Mouse (Mus musculus) liver, embryonic 11.5 days (tissue): ENCODE measurements around the gene Rai1. TPM values are rescaled to one million over a fixed set of nuclear protein-coding genes. Genes with fewer than 3 reads are reported as not detected.
A peak's percentile ranks its signal among the peaks of the same experiment; 100 is the strongest.

Source experiments
- ATAC-seq: fragments of 200-750 bp; cut with Nextera tagmentation; replicated peaks from 2 replicates; pipeline ENCODE4 v1.8.0; 2017; ENCODE audit warnings: moderate number of reproducible peaks, mild to moderate bottlenecking, moderate TSS enrichment, moderate library complexity; ENCODE audit not compliant: low FRiP score
- DNase-seq: peaks from one replicate; pipeline ENCODE4 v3.0.0-alpha.2; 2017; ENCODE audit warnings: low spot score
- H3K27ac ChIP-seq: fragments of 300-500 bp; sonication (generic); 2 replicates; pipeline ENCODE4 v1.5.1; 2014; ENCODE audit warnings: mild to moderate bottlenecking, low read depth, low read length, control low read depth
- H3K27me3 ChIP-seq: fragments of 300-500 bp; sonication (generic); replicated peaks from 2 replicates; pipeline ENCODE4 v1.6.1; 2014; ENCODE audit warnings: low read length, mixed read lengths; ENCODE audit not compliant: control insufficient read depth, insufficient read depth
- H3K36me3 ChIP-seq: fragments of 300-500 bp; sonication (generic); 2 replicates; pipeline ENCODE4 v1.6.1; 2014; ENCODE audit warnings: mild to moderate bottlenecking, low read length, moderate library complexity, mixed read lengths; ENCODE audit not compliant: control insufficient read depth, insufficient read depth
- H3K4me1 ChIP-seq: fragments of 300-500 bp; sonication (generic); replicated peaks from 2 replicates; pipeline ENCODE4 v1.6.1; 2014; ENCODE audit warnings: low read length, mixed read lengths; ENCODE audit not compliant: control insufficient read depth, insufficient read depth
- H3K4me2 ChIP-seq: fragments of 300-500 bp; sonication (generic); 2 replicates; pipeline ENCODE4 v1.6.1; 2014; ENCODE audit warnings: mild to moderate bottlenecking, control low read depth, moderate library complexity
- H3K4me3 ChIP-seq: fragments of 300-500 bp; sonication (generic); 2 replicates; pipeline ENCODE4 v1.5.1; 2014; ENCODE audit warnings: low read depth, low read length, control low read depth
- H3K9ac ChIP-seq: fragments of 300-500 bp; sonication (generic); 2 replicates; pipeline ENCODE4 v1.6.1; 2014; ENCODE audit warnings: low read depth, low read length, control low read depth
- H3K9me3 ChIP-seq: fragments of 300-500 bp; sonication (generic); 2 replicates; pipeline ENCODE4 v1.6.1; 2016; ENCODE audit warnings: low read length, inconsistent platforms, mixed read lengths; ENCODE audit not compliant: control insufficient read depth
- WGBS: fragments of 180-500 bp; shearing (Covaris S2); extraction: QIAGEN DNeasy Blood & Tissue Kit; methylation state at CpG from one replicate; pipeline ENCODE4 v1.1.7; 2014; 5-methylcytosine and 5-hydroxymethylcytosine counted together
- polyA plus RNA-seq: library from polyadenylated mRNA; unstranded; fragments of >200 nt; fragmentation: Nextera tagmentation; extraction: Ambion mirVana; gene quantifications from 2 replicates; pipeline ENCODE4 v1.2.1, GENCODE M21; 2014

Rai1 gene
- polyA plus RNA-seq, 1 experiment from 2014 or later, result 24.2 TPM

DNA sequence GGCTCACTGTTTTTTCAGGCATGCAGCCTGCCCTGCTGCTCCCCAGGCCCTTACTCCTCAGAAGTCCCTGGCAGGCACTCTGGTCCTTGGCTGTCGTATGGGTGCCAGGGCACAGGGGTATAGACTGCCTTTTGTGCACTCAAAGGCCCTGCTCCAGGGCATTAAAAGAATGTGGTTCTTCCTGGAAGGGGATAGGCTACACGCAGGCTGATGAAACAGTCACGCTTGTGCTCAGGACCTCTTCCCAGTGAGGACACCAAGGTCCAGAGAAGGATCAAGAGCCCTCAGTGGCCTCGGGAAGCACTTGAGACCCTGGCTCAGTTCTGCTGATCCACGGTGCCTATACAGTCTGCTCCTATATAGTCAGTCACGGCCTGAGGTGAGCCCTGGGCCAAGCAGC is 108.5 kb downstream of the Rai1 start:
- Histone ChIP-seq H3K27me3 (no peaks in the 10 kb centered on the region), H3K27ac (peak overlapping the region; percentile 55; the same call in 1 of the 2 replicates), H3K4me3 (no peak overlapping the region), H3K36me3 (peaks cover 7% of the 10 kb centered on the region), H3K4me1 (peaks cover 71% of the 10 kb centered on the region), H3K9me3 (no peaks in the 10 kb centered on the region), H3K9ac (peak overlapping the region; percentile 36; the same call in 1 of the 2 replicates), H3K4me2 (no peak overlapping the region)
- WGBS, result 80% methylated on average over 6 of the region's 6 CpGs
- ATAC-seq (no peak), DNase-seq (no peak)

DNA sequence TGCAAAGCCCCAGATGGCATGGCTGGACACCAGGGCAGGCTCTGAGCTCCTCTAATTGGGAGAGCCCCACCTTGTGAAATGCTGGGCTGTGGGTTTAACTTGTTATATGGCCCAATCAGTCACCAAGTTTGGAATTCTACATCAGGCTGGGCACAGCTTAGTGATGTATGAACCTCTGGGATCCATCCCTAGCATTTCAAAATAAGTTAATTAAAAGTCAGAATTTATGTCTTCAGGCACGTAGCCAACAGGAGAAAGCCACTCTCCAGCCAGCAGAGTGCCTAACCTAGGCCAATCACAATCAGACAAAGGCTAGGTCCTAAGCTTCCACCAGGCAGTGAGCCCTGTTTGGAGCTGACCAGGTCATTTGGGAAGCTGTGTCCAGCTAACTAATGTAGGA is 111.9 kb downstream of the Rai1 start:
- ATAC-seq (no peak), DNase-seq (no peak)
- WGBS, result 88% methylated on average over 1 of the region's 1 CpGs
- Histone ChIP-seq H3K9ac (peak overlapping the region; percentile 8; the same call in 1 of the 2 replicates), H3K4me3 (no peak overlapping the region), H3K27ac (peak overlapping the region; percentile 64; the same call in 1 of the 2 replicates), H3K36me3 (peaks cover 11% of the 10 kb centered on the region), H3K9me3 (no peaks in the 10 kb centered on the region), H3K4me2 (peak overlapping the region; percentile 34; the same call in 1 of the 2 replicates), H3K27me3 (no peaks in the 10 kb centered on the region), H3K4me1 (peaks cover 57% of the 10 kb centered on the region)

DNA sequence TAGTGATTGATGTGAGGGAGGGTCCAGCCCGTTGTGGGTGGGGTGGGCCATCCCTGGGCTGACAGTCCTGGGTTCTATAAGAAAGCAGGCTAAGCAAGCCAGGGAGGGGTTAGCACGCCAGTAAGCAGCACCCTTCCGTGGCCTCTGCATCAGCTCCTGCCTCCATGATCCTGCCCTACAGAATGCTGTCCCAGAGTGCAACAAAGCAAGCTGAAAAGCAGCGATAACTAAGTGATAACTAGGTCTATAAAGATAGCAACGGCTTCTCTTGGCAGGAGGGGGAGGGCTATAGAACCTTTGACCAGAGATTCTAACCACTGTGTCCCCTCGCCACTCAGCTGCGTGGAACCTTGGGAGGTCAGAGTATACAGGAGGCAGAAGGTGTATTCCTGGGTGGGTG is 112.7 kb downstream of the Rai1 start:
- H3K36me3 ChIP-seq, result peaks cover 11% of the 10 kb centered on the region
- DNase-seq (no peak), ATAC-seq (peak; percentile 66)

DNA sequence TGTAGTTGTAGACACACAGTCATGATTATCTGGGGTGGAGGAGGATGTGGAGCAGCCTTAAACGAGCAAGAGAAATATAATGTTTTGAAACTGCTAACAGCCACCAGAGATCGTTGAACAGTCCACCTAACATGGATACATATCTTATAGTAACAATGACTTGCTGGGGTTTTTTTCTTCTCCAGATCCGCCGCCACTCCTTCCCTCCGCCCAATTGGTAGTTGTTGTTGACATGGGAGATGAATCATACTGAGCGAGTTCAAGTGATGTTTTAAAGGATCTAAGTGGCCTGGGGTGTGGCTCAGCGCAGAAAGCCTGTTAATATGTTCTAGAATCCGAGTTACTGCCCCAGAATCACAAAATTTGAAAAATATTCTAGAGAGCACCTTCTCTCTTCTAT is 114.8 kb downstream of the Rai1 start:
- H3K4me2 ChIP-seq, result peak overlapping the region; percentile 65
- no peaks in the 10 kb centered on the region for H3K27me3 ChIP-seq
- no peak for DNase-seq
- H3K4me1 ChIP-seq, result peaks cover 52% of the 10 kb centered on the region
- H3K27ac ChIP-seq, result peak overlapping the region; percentile 73
- peak overlapping the region; percentile 89 for H3K9ac ChIP-seq
- 27% methylated on average over 8 of the region's 8 CpGs for WGBS
- no peak for ATAC-seq
- H3K4me3 ChIP-seq, result peak overlapping the region; percentile 76
- H3K9me3 ChIP-seq, result no peaks in the 10 kb centered on the region
- H3K36me3 ChIP-seq, result peaks cover 11% of the 10 kb centered on the region

More for the DNA sequence above, 112.7 kb downstream of the Rai1 start:
- Histone ChIP-seq H3K4me1 (peaks cover 55% of the 10 kb centered on the region), H3K9me3 (no peaks in the 10 kb centered on the region), H3K4me2 (peak overlapping the region; percentile 34), H3K9ac (no peak overlapping the region; the same call in 1 of the 2 replicates), H3K27ac (peak overlapping the region; percentile 64), H3K4me3 (no peak overlapping the region; the same call in 1 of the 2 replicates), H3K27me3 (no peaks in the 10 kb centered on the region)
- WGBS, result 62% methylated on average over 7 of the region's 7 CpGs

DNA sequence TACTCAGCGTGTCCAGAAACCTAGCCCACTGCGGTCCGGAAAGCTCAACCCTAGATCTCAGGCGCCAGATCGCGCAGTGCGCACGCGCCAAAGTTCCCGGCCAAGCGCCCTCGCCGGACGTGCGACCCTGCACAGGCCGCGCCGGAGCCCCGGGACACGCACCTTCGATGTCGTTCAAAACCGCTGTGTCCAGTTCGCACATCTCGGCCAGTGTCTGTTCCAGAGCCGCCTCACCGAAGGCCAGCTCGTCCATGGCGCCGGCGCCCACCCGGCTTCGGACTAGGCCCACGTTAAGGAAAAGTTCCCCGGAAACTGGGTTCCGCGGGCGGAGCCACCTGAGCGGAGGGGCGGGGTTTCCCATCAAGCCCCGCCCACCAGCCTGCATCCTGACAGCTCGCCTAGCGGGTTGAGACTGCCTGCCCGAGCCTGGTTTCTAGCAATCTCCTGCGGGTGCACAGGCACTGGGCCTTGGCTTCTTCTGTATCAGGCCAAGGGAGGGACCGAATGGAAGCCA is 115.5 kb downstream of the Rai1 start:
- H3K9me3 ChIP-seq, result no peaks in the 10 kb centered on the region
- peak; percentile 76 for ATAC-seq
- DNase-seq, result peak; percentile 98
- H3K9ac ChIP-seq, result peak overlapping the region; percentile 89
- peak overlapping the region; percentile 76 for H3K4me3 ChIP-seq
- under 1% methylated on average over 46 of the region's 46 CpGs for WGBS
- peak overlapping the region; percentile 65 for H3K4me2 ChIP-seq
- no peaks in the 10 kb centered on the region for H3K27me3 ChIP-seq
- peaks cover 11% of the 10 kb centered on the region for H3K36me3 ChIP-seq
- peak overlapping the region; percentile 73 for H3K27ac ChIP-seq
- peaks cover 55% of the 10 kb centered on the region for H3K4me1 ChIP-seq

DNA sequence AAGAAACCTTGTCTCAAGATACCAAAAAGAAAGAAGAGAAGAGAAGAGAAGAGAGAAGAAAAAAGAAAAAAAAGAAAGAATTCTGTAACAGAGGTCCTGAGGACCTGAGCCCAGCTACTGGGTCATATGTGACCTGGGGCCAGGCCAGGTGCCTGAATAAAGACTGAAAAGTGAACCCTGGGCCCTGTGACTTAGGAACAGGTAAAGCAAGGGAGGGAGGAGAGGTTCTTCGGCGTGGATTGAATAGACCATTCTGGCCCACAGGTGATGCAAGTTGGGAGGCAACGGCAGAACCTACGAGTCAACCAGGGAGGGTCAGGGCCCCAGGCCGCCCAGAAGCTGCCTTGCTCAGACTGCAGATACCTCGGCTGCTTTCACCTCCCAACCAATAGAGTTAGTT is 116.6 kb downstream of the Rai1 start:
- ATAC-seq, result no peak
- Histone ChIP-seq H3K9me3 (no peaks in the 10 kb centered on the region), H3K4me2 (peak overlapping the region; percentile 80), H3K27me3 (no peaks in the 10 kb centered on the region), H3K36me3 (peaks cover 11% of the 10 kb centered on the region), H3K27ac (0 out of 2 replicates have a peak overlapping the region, but pooled peaks have one; percentile 73), H3K4me3 (no peak overlapping the region), H3K4me1 (peaks cover 47% of the 10 kb centered on the region), H3K9ac (no peak overlapping the region)
- DNase-seq, result no peak
- 77% methylated on average over 6 of the region's 6 CpGs for WGBS

DNA sequence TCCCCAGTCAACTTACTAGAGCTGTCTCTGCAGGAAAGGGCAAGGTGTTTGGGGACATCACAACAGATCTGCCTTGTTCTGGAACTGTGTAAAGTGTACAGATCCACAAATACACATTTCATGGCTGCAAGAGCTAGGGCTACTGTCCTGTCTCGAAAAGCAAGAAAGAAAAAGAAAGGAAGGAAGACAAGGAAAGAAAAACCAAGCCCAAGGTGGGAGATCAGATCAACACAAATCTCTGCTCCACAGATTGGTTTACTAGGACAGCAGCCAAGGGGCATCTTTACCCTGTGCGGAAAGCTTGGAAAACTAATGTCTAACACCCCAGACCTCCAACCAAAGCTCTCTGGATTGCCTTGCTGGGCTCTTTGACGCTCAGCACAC is 117.3 kb downstream of the Rai1 start:
- Histone ChIP-seq H3K27me3 (no peaks in the 10 kb centered on the region), H3K4me2 (peak overlapping the region; percentile 80), H3K9ac (peak overlapping the region; percentile 58), H3K4me3 (peak overlapping the region; percentile 50), H3K9me3 (no peaks in the 10 kb centered on the region), H3K27ac (peak overlapping the region; percentile 89), H3K4me1 (peaks cover 41% of the 10 kb centered on the region), H3K36me3 (peaks cover 11% of the 10 kb centered on the region)
- no peak for ATAC-seq
- 48% methylated on average over 3 of the region's 3 CpGs for WGBS
- no peak for DNase-seq

DNA sequence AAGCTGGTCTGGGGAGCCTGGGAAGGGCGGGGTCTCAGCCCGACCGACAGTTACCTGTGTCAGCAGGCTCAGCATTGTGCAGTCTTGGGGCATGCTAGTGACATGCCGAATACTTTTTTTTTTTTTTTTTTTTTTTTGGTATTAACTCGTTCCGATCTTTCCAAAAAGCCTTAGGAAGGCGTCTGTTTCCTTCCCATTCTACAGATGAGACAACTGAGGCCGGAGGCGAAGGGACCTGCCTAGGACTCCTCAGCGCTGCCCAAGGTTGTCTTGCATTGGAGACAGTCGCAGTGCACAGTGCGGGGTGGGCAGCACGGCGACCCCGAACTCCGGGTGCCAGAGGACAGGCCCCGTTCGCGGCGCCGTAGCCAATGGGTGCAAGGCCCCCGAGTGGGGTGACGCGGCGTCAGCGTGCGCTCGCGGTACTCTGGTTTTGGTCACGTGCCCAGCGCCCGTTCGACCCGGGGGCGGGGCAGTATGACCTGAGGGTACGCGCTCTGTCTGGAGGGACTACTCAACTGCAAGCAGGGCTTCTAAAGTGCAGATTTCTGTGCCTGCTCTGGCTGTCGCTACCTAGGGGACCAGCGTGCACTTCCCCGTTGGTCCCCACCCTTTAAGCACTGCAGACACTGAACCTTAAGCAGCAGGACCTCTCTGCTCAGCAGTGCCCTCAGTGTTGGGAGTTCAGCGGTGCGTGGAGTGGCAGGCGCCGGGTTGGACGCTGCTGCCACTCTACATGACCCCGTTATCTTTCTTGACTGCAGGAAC is 117.8 kb downstream of the Rai1 start, which contains the start of gene Srebf1:
Gene Srebf1, minus strand, starts transcription at position 113 of the 768 bp plus-strand sequence.
- peak; percentile 87 for DNase-seq
- Histone ChIP-seq H3K9ac (peak within 1 kb of the TSS; percentile 58), H3K9me3 (no peaks in the 10 kb centered on the region), H3K36me3 (peaks cover 9% of the 10 kb centered on the region), H3K4me1 (peaks cover 35% of the 10 kb centered on the region), H3K4me2 (peak within 1 kb of the TSS; percentile 80), H3K27me3 (no peaks in the 10 kb centered on the region), H3K4me3 (peak within 1 kb of the TSS; percentile 50), H3K27ac (peak within 1 kb of the TSS; percentile 89)
- peak; percentile 83 for ATAC-seq
- WGBS, result 4% methylated on average over 46 of the region's 46 CpGs
